Mouse (Mus musculus) gastrocnemius, postnatal 14 days (tissue): Measurements from ENCODE around the gene Thra. TPM values are rescaled to one million over a fixed set of nuclear protein-coding genes. Genes with fewer than 3 reads are reported as not detected.
"Not testable (repeated sequence)": the region's sequence is repeated elsewhere in the genome, so short reads cannot be mapped to it uniquely, and the experiment has no call there.

Source experiments
- DNase-seq: peaks from one replicate; pipeline ENCODE4 v3.0.0; 2021; ENCODE audit warnings: mixed read lengths
- intact Hi-C: fragments of 180-260 bp; cut with DNase I; formaldehyde crosslinking; loops from one replicate; pipeline ENCODE4 v1.15.1; 2025; ENCODE audit warnings: low total_unique reads
- total RNA-seq, 2 experiments: library from RNA; stranded (reverse); gene quantifications; 2 replicates each; pipeline ENCODE4 v1.2.3; 2021

The Thra gene
- total RNA-seq, 2 experiments from 2014 or later = 91.8 to 106 TPM

GRCm38 (mm10) chr11:98711046-98711434 lies 29.4 kb upstream of the Thra start:
- no peak for DNase-seq

GRCm38 (mm10) chr11:98712009-98712408 lies 28.4 kb upstream of the Thra start:
- DNase-seq, intact Hi-C loops: not testable (repeated sequence)

More at GRCm38 (mm10) chr11:98711046-98711434, 29.4 kb upstream of the Thra start:
- intact Hi-C loops = no loop called here

GRCm38 (mm10) chr11:98713703-98714102 lies 26.7 kb upstream of the Thra start:
- intact Hi-C loops = no loop called here
- no peak for DNase-seq

- intact Hi-C loops = no loop called here
- DNase-seq = no peak
These were observed 24.5 kb upstream of the Thra start for GRCm38 (mm10) chr11:98715946-98716345.

GRCm38 (mm10) chr11:98717904-98718303 lies 22.5 kb upstream of the Thra start:
- DNase-seq = peak; percentile 83
- intact Hi-C loops = no loop called here

GRCm38 (mm10) chr11:98720756-98721155 lies 19.7 kb upstream of the Thra start:
- intact Hi-C loops = no loop called here
- no peak for DNase-seq

GRCm38 (mm10) chr11:98721458-98722226 lies 18.8 kb upstream of the Thra start:
- intact Hi-C loops = no loop called here
- peak; percentile 83 for DNase-seq

GRCm38 (mm10) chr11:98723098-98723497 lies 17.3 kb upstream of the Thra start:
- intact Hi-C loops = no loop called here
- DNase-seq = no peak

GRCm38 (mm10) chr11:98725926-98726506 lies 14.4 kb upstream of the Thra start:
- intact Hi-C loops = no loop called here
- DNase-seq = no peak

- intact Hi-C loops = no loop called here
- DNase-seq = peak; percentile 75
These were observed 11.3 kb upstream of the Thra start, which contains the start of gene Med24 for GRCm38 (mm10) chr11:98729119-98729588. Gene Med24 (minus strand): TSS chr11:98729435.

- no peak for DNase-seq
- intact Hi-C loops = no loop called here
These were observed 9.7 kb upstream of the Thra start for GRCm38 (mm10) chr11:98730727-98731126.

GRCm38 (mm10) chr11:98731134-98731533 lies 9.3 kb upstream of the Thra start:
- intact Hi-C loops = no loop called here

GRCm38 (mm10) chr11:98734020-98734419 lies 6.4 kb upstream of the Thra start:
- no peak for DNase-seq

More at GRCm38 (mm10) chr11:98731134-98731533, 9.3 kb upstream of the Thra start:
- peak; percentile 7 for DNase-seq

GRCm38 (mm10) chr11:98735111-98735510 lies 5.3 kb upstream of the Thra start:
- intact Hi-C loops = no loop called here
- no peak for DNase-seq

More at GRCm38 (mm10) chr11:98734020-98734419, 6.4 kb upstream of the Thra start:
- intact Hi-C loops = no loop called here

- DNase-seq = no peak
- intact Hi-C loops = no loop called here
These were observed 4.3 kb upstream of the Thra start for GRCm38 (mm10) chr11:98736176-98736575.

GRCm38 (mm10) chr11:98737220-98737619 lies 3.2 kb upstream of the Thra start:
- intact Hi-C loops, DNase-seq: not testable (repeated sequence)

- intact Hi-C loops = no loop called here
- DNase-seq = no peak
These were observed 2.0 kb upstream of the Thra start for GRCm38 (mm10) chr11:98738428-98738911.

GRCm38 (mm10) chr11:98738925-98739324 lies 1.5 kb upstream of the Thra start:
- intact Hi-C loops = no loop called here
- no peak for DNase-seq

GRCm38 (mm10) chr11:98740026-98740392 lies 429 bp upstream of the Thra start:
- intact Hi-C loops = no loop called here

GRCm38 (mm10) chr11:98741051-98741620 lies 698 bp downstream of the Thra start:
- intact Hi-C loops = no loop called here
- no peak for DNase-seq

More at GRCm38 (mm10) chr11:98740026-98740392, 429 bp upstream of the Thra start:
- no peak for DNase-seq
